Mouse (Mus musculus): ENCODE measurements at regions not wholly inside any gene's neighbourhood (a gene's known extent, or its start where the extent isn't known, plus 50 kb on each side); places are given as distances from the start of the nearest gene placed in this dataset.

- no peaks in the 10 kb centered on the region for H3K27me3 ChIP-seq
- H3K27ac ChIP-seq, result no peak overlapping the region
- H3K4me1 ChIP-seq (replicated peaks), result peaks cover 4% of the 10 kb centered on the region; the same call in 1 of the 2 replicates
- H3K36me3 ChIP-seq, result no peaks in the 10 kb centered on the region
- no peak for ATAC-seq (ENCODE audit: low read depth)
- H3K4me3 ChIP-seq (replicated peaks), result no peak overlapping the region; the same call in 1 of the 2 replicates
- peak overlapping the region; percentile 37; the same call in 1 of the 2 replicates for H3K4me2 ChIP-seq
- H3K9ac ChIP-seq, result no peak overlapping the region
- H3K9me3 ChIP-seq (replicated peaks), result no peaks in the 10 kb centered on the region
- 34% methylated on average over 12 of the region's 12 CpGs for WGBS (ENCODE audit: insufficient replicate concordance)
- no peak for DNase-seq
These were observed 90.7 kb upstream of the Usp24 start for GRCm38 (mm10) chr4:106225184-106225862.

- H3K27me3 ChIP-seq, result no peaks in the 10 kb centered on the region
- no peaks in the 10 kb centered on the region for H3K9me3 ChIP-seq (replicated peaks)
- no peak for DNase-seq
- peaks cover 14% of the 10 kb centered on the region for H3K4me1 ChIP-seq (replicated peaks)
- no peak overlapping the region for H3K4me2 ChIP-seq
- no peak for ATAC-seq (ENCODE audit: low read depth)
- H3K36me3 ChIP-seq, result no peaks in the 10 kb centered on the region
- H3K4me3 ChIP-seq (replicated peaks), result no peak overlapping the region
- 72% methylated on average over 8 of the region's 8 CpGs for WGBS (ENCODE audit: insufficient replicate concordance)
- H3K9ac ChIP-seq, result no peak overlapping the region
- H3K27ac ChIP-seq, result no peak overlapping the region
These were observed 88.6 kb upstream of the Usp24 start for GRCm38 (mm10) chr4:106227428-106227827.

DNA sequence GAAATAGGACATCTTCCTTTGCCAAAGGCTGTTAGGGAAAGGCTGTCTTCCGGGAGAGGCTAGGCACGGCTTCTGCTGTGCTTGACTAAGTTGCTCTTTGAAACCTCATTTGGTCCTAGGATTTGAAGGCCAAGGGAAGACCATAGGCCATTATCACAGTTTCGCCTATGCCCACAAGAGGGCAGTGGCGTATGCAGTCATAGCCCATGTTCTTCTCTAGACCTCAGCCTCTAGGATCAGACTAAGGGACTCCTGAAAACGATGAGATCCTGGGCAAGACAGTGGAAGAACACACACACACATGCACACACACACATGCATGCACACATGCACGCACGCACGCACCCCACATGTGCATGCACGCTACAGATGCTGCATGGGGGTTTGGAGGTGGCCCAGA lies 87.5 kb upstream of the Usp24 start:
- H3K9me3 ChIP-seq (replicated peaks), result no peaks in the 10 kb centered on the region
- 30% methylated on average over 9 of the region's 9 CpGs for WGBS (ENCODE audit: insufficient replicate concordance)
- ATAC-seq (ENCODE audit: low read depth), result peak; percentile 48

GRCm38 (mm10) chr4:106229526-106229925 lies 86.5 kb upstream of the Usp24 start:
- H3K9ac ChIP-seq, result no peak overlapping the region
- no peak for ATAC-seq (ENCODE audit: low read depth)
- H3K36me3 ChIP-seq, result no peaks in the 10 kb centered on the region
- H3K4me1 ChIP-seq (replicated peaks), result peaks cover 29% of the 10 kb centered on the region
- 27% methylated on average over 3 of the region's 3 CpGs for WGBS (ENCODE audit: insufficient replicate concordance)
- H3K9me3 ChIP-seq (replicated peaks), result no peaks in the 10 kb centered on the region
- no peaks in the 10 kb centered on the region for H3K27me3 ChIP-seq
- H3K4me2 ChIP-seq, result no peak overlapping the region
- no peak overlapping the region for H3K27ac ChIP-seq
- DNase-seq, result no peak
- H3K4me3 ChIP-seq (replicated peaks), result no peak overlapping the region

More for the DNA sequence above, 87.5 kb upstream of the Usp24 start:
- Histone ChIP-seq H3K27ac (no peak overlapping the region), H3K4me1 (replicated peaks) (peaks cover 25% of the 10 kb centered on the region), H3K4me2 (no peak overlapping the region), H3K4me3 (replicated peaks) (no peak overlapping the region), H3K9ac (no peak overlapping the region), H3K36me3 (no peaks in the 10 kb centered on the region), H3K27me3 (no peaks in the 10 kb centered on the region)
- peak; percentile 44 for DNase-seq

GRCm38 (mm10) chr4:106232499-106232970 lies 83.5 kb upstream of the Usp24 start:
- Histone ChIP-seq H3K36me3 (no peaks in the 10 kb centered on the region), H3K27me3 (no peaks in the 10 kb centered on the region), H3K4me1 (replicated peaks) (peaks cover 38% of the 10 kb centered on the region), H3K4me2 (peak overlapping the region; percentile 39), H3K9ac (peak overlapping the region; percentile 64), H3K4me3 (replicated peaks) (0 out of 2 replicates have a peak overlapping the region, but pooled peaks have one; percentile 2), H3K9me3 (replicated peaks) (no peaks in the 10 kb centered on the region), H3K27ac (peak overlapping the region; percentile 85)
- DNase-seq (peak; percentile 45), ATAC-seq (ENCODE audit: low read depth) (peak; percentile 87)
- 5% methylated on average over 9 of the region's 9 CpGs for WGBS (ENCODE audit: insufficient replicate concordance)

DNA sequence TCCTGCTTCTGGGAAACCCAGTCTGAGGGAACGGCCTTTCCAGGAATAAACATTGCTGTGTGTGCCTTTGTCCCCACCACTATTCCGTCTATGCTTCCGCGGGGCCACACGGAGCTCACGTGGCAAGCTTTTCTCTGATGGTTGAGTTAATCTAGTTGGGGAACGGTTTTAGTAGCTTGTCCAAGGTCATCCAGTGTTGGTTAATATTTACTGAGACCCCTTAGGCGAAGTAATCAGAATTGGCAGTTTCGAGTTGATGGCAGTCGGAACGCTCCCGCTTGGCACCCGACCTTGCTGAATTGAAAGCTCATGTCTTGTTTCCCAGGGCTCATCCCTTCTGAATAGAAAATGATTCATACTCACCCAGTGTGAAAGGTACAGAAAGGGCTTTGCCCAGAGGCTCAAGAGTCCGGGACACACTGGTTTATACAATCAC lies 71.6 kb upstream of the Usp24 start:
- Histone ChIP-seq H3K4me2 (no peak overlapping the region), H3K27me3 (no peaks in the 10 kb centered on the region), H3K4me3 (replicated peaks) (no peak overlapping the region), H3K9me3 (replicated peaks) (0 out of 2 replicates have a peak, but pooled peaks cover 6% of the 10 kb centered on the region), H3K27ac (no peak overlapping the region), H3K9ac (no peak overlapping the region), H3K36me3 (no peaks in the 10 kb centered on the region), H3K4me1 (replicated peaks) (peaks cover 36% of the 10 kb centered on the region)
- ATAC-seq (ENCODE audit: low read depth) (no peak), DNase-seq (no peak)
- 82% methylated on average over 14 of the region's 14 CpGs for WGBS (ENCODE audit: insufficient replicate concordance)

GRCm38 (mm10) chr4:106244826-106245510 lies 71.0 kb upstream of the Usp24 start:
- peak overlapping the region; percentile 52; the same call in 1 of the 2 replicates for H3K27ac ChIP-seq
- H3K9ac ChIP-seq, result no peak overlapping the region
- H3K4me1 ChIP-seq (replicated peaks), result peaks cover 40% of the 10 kb centered on the region
- H3K4me3 ChIP-seq (replicated peaks), result no peak overlapping the region
- DNase-seq (no peak), ATAC-seq (ENCODE audit: low read depth) (no peak)
- no peaks in the 10 kb centered on the region for H3K36me3 ChIP-seq
- H3K27me3 ChIP-seq, result no peaks in the 10 kb centered on the region
- WGBS (ENCODE audit: insufficient replicate concordance), result 73% methylated on average over 9 of the region's 9 CpGs
- no peak overlapping the region for H3K4me2 ChIP-seq
- 0 out of 2 replicates have a peak, but pooled peaks cover 6% of the 10 kb centered on the region for H3K9me3 ChIP-seq (replicated peaks)

GRCm38 (mm10) chr4:106246695-106247094 lies 69.3 kb upstream of the Usp24 start:
- H3K27ac ChIP-seq, result peak overlapping the region; percentile 99
- no peak for ATAC-seq (ENCODE audit: low read depth)
- H3K9ac ChIP-seq, result no peak overlapping the region
- H3K4me1 ChIP-seq (replicated peaks), result peaks cover 55% of the 10 kb centered on the region
- no peak overlapping the region for H3K4me3 ChIP-seq (replicated peaks)
- WGBS (ENCODE audit: insufficient replicate concordance), result 80% methylated on average over 2 of the region's 2 CpGs
- no peak overlapping the region for H3K4me2 ChIP-seq
- DNase-seq, result no peak
- H3K27me3 ChIP-seq, result no peaks in the 10 kb centered on the region
- H3K36me3 ChIP-seq, result no peaks in the 10 kb centered on the region
- H3K9me3 ChIP-seq (replicated peaks), result 0 out of 2 replicates have a peak, but pooled peaks cover 6% of the 10 kb centered on the region

GRCm38 (mm10) chr4:106247398-106247797 lies 68.6 kb upstream of the Usp24 start:
- H3K27me3 ChIP-seq, result no peaks in the 10 kb centered on the region
- H3K9ac ChIP-seq, result no peak overlapping the region; the same call in 1 of the 2 replicates
- no peak overlapping the region; the same call in 1 of the 2 replicates for H3K4me2 ChIP-seq
- 87% methylated on average over 5 of the region's 5 CpGs for WGBS (ENCODE audit: insufficient replicate concordance)
- ATAC-seq (ENCODE audit: low read depth) (no peak), DNase-seq (no peak)
- H3K27ac ChIP-seq, result peak overlapping the region; percentile 99
- H3K4me1 ChIP-seq (replicated peaks), result peaks cover 58% of the 10 kb centered on the region
- no peaks in the 10 kb centered on the region for H3K36me3 ChIP-seq
- 0 out of 2 replicates have a peak, but pooled peaks cover 6% of the 10 kb centered on the region for H3K9me3 ChIP-seq (replicated peaks)
- H3K4me3 ChIP-seq (replicated peaks), result no peak overlapping the region

DNA sequence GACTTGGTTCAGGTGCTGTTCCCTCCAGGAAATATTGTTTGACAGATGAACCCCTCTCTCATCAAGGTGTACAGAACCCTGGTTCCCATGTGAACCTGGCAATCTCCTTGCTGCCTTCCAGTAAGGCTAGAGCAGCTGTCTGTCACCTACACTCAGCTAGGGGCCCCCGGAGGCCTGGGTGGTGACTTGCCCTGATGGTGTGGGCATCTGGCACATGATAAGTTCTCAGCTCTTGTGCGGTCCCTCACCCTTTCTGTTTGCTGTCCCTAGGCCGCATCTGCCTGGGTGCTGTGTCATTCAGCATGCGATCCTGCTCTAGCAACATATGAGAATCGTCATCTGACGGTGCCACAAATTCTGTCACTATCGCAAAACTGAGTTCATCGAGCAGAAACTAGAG lies 67.7 kb upstream of the Usp24 start:
- peak overlapping the region; percentile 99 for H3K27ac ChIP-seq
- peaks cover 66% of the 10 kb centered on the region for H3K4me1 ChIP-seq (replicated peaks)
- ATAC-seq (ENCODE audit: low read depth), result peak; percentile 97
- 0 out of 2 replicates have a peak, but pooled peaks cover 6% of the 10 kb centered on the region for H3K9me3 ChIP-seq (replicated peaks)
- peak; percentile 90 for DNase-seq
- H3K4me3 ChIP-seq (replicated peaks), result peak overlapping the region; percentile 32
- peak overlapping the region; percentile 61 for H3K4me2 ChIP-seq
- no peaks in the 10 kb centered on the region for H3K36me3 ChIP-seq
- WGBS (ENCODE audit: insufficient replicate concordance), result 15% methylated on average over 8 of the region's 8 CpGs
- H3K27me3 ChIP-seq, result no peaks in the 10 kb centered on the region
- H3K9ac ChIP-seq, result peak overlapping the region; percentile 70

- H3K9me3 ChIP-seq (replicated peaks), result 0 out of 2 replicates have a peak, but pooled peaks cover 6% of the 10 kb centered on the region
- DNase-seq (peak; percentile 59), ATAC-seq (ENCODE audit: low read depth) (peak; percentile 75)
- H3K4me2 ChIP-seq, result peak overlapping the region; percentile 61
- WGBS (ENCODE audit: insufficient replicate concordance), result 10% methylated on average over 7 of the region's 7 CpGs
- peaks cover 64% of the 10 kb centered on the region for H3K4me1 ChIP-seq (replicated peaks)
- peak overlapping the region; percentile 32 for H3K4me3 ChIP-seq (replicated peaks)
- H3K27me3 ChIP-seq, result no peaks in the 10 kb centered on the region
- peak overlapping the region; percentile 70 for H3K9ac ChIP-seq
- H3K27ac ChIP-seq, result peak overlapping the region; percentile 99
- H3K36me3 ChIP-seq, result no peaks in the 10 kb centered on the region
These were observed 66.8 kb upstream of the Usp24 start for GRCm38 (mm10) chr4:106249028-106249782.

Data from liver, embryonic 13.5 days (tissue).